ENCODE assay signal across 10 mouse cellular contexts in the genomic region with DNA sequence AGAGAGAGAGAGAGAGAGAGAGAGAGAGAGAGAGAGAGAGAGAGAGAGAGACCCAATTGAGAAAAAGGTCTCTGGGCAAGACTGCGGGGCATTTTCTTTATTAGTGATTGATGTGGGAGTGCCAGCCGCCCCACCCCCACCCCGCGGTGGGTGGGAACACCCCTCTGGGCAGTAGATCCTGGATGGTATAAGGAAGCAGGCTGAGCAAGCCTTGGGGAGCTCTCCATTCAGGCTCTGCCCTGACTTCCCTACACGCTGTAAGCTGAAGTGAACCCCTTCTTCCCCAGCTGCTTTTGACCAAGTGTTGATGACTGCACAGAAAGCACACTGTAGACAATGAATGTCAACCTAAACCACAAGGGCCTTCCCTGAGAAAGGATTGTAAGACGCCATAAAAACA. TPM values are rescaled to one million over a fixed set of nuclear protein-coding genes. Genes with fewer than 3 reads are reported as not detected.
DNase-seq lines count a peak whose midpoint lies in the region; ATAC-seq and TF ChIP-seq lines count a peak whose summit lies in the region.
"Had no signal": no experiment of that assay in that cellular context is flagged by ENCODE, and none has a peak within 500 bp of the region (broad histone marks: within the 10 kb centered on the region; RNA-seq: fewer than 3 reads in every experiment).

No protein-coding gene starts in this region.

- no peaks in the 10 kb centered on the region for H3K36me3 ChIP-seq in forebrain, embryonic 11.5 days (ENCODE audit: control insufficient read depth, insufficient read depth, low read length)
- no peaks in the 10 kb centered on the region for H3K36me3 ChIP-seq in forebrain, embryonic 15.5 days
- H3K36me3 ChIP-seq in hindbrain, embryonic 12.5 days: no peaks in the 10 kb centered on the region
- H3K36me3 ChIP-seq in midbrain, embryonic 15.5 days (replicated peaks): no peaks in the 10 kb centered on the region
- no peaks in the 10 kb centered on the region for H3K36me3 ChIP-seq in thymus, adult 2 months (ENCODE audit: control insufficient read depth, insufficient read depth, low read length)

- TF ChIP-seq CTCF in thymus, adult 2 months (IDR thresholded peaks at IDR 0.05; ENCODE audit: borderline replicate concordance, control insufficient read depth, extremely low read depth, insufficient read depth, low read length, poor library complexity): no peak

- 22% methylated on average over 6 of the region's 6 CpGs for WGBS in forebrain, embryonic 11.5 days
- 24% methylated on average over 6 of the region's 6 CpGs for WGBS in forebrain, embryonic 15.5 days
- 20% methylated on average over 6 of the region's 6 CpGs for WGBS in hindbrain, embryonic 12.5 days
- 20% methylated on average over 6 of the region's 6 CpGs for WGBS in midbrain, embryonic 15.5 days
- WGBS in thymus, adult 2 months: 24% methylated on average over 6 of the region's 6 CpGs

- no peak overlapping the region for H3K4me3 ChIP-seq in forebrain, embryonic 11.5 days (ENCODE audit: low read depth, low read length)
- no peak overlapping the region for H3K4me3 ChIP-seq in forebrain, embryonic 15.5 days
- no peak overlapping the region for H3K4me3 ChIP-seq in hindbrain, embryonic 12.5 days
- H3K4me3 ChIP-seq in midbrain, embryonic 15.5 days: peak overlapping the region; percentile 73; the same call in 1 of the 2 replicates
- H3K4me3 ChIP-seq in thymus, adult 2 months (ENCODE audit: control insufficient read depth, insufficient read depth, low read length): no peak overlapping the region

- TF ChIP-seq POLR2A in thymus, adult 2 months (IDR thresholded peaks at IDR 0.05; ENCODE audit: control insufficient read depth, extremely low read depth, insufficient read depth, low read length, poor library complexity): no peak

- H3K27ac ChIP-seq in forebrain, embryonic 11.5 days (ENCODE audit: low read depth, low read length): no peak overlapping the region
- H3K27ac ChIP-seq in forebrain, embryonic 15.5 days (replicated peaks): no peak overlapping the region
- H3K27ac ChIP-seq in hindbrain, embryonic 12.5 days: no peak overlapping the region
- no peak overlapping the region for H3K27ac ChIP-seq in midbrain, embryonic 15.5 days
- no peak overlapping the region for H3K27ac ChIP-seq in thymus, adult 2 months (ENCODE audit: control insufficient read depth, insufficient read depth, low read length)
- H3K27ac ChIP-seq: liver, embryonic 14.5 days had no signal

- peak; percentile 53 for DNase-seq in forebrain, embryonic 11.5 days (ENCODE audit: low spot score)
- peak; percentile 22 for DNase-seq in CD4-positive helper T cell, adult 2 months (ENCODE audit: low read depth, low spot score)
- no peak for DNase-seq in thymus, adult 2 months
- DNase-seq in layer of hippocampus, postnatal 14 days (ENCODE audit: low spot score in 2 of 2): no peak
- no peak for DNase-seq in urinary bladder, adult 2 months (ENCODE audit: low spot score)

- H3K9me3 ChIP-seq in forebrain, embryonic 11.5 days (ENCODE audit: control insufficient read depth, low read length): no peaks in the 10 kb centered on the region
- H3K9me3 ChIP-seq in forebrain, embryonic 15.5 days: no peaks in the 10 kb centered on the region
- no peaks in the 10 kb centered on the region for H3K9me3 ChIP-seq in hindbrain, embryonic 12.5 days (replicated peaks)
- no peaks in the 10 kb centered on the region for H3K9me3 ChIP-seq in midbrain, embryonic 15.5 days

- H3K4me2 ChIP-seq in forebrain, embryonic 11.5 days (ENCODE audit: low read depth, low read length, severe bottlenecking): no peak overlapping the region
- no peak overlapping the region for H3K4me2 ChIP-seq in forebrain, embryonic 15.5 days (replicated peaks)
- H3K4me2 ChIP-seq in hindbrain, embryonic 12.5 days (replicated peaks): peak overlapping the region; percentile 100
- peak overlapping the region; percentile 90; the same call in 1 of the 2 replicates for H3K4me2 ChIP-seq in midbrain, embryonic 15.5 days

- H3K4me1 ChIP-seq in forebrain, embryonic 11.5 days (replicated peaks; ENCODE audit: control insufficient read depth, insufficient read depth, low read length): 0 out of 2 replicates have a peak, but pooled peaks cover 5% of the 10 kb centered on the region
- peaks cover 21% of the 10 kb centered on the region for H3K4me1 ChIP-seq in forebrain, embryonic 15.5 days
- peaks cover 24% of the 10 kb centered on the region for H3K4me1 ChIP-seq in hindbrain, embryonic 12.5 days
- H3K4me1 ChIP-seq in midbrain, embryonic 15.5 days: peaks cover 18% of the 10 kb centered on the region
- H3K4me1 ChIP-seq in thymus, adult 2 months (replicated peaks; ENCODE audit: control insufficient read depth, insufficient read depth, low read length): peaks cover 17% of the 10 kb centered on the region

- no peak overlapping the region for H3K9ac ChIP-seq in forebrain, embryonic 11.5 days (ENCODE audit: low read length)
- no peak overlapping the region for H3K9ac ChIP-seq in forebrain, embryonic 15.5 days (replicated peaks)
- H3K9ac ChIP-seq in hindbrain, embryonic 12.5 days: no peak overlapping the region
- no peak overlapping the region for H3K9ac ChIP-seq in midbrain, embryonic 15.5 days
- H3K9ac ChIP-seq: liver, embryonic 14.5 days had no signal

- peaks cover 27% of the 10 kb centered on the region for H3K27me3 ChIP-seq in forebrain, embryonic 11.5 days (ENCODE audit: control insufficient read depth, insufficient read depth, low read length)
- H3K27me3 ChIP-seq in forebrain, embryonic 15.5 days: no peaks in the 10 kb centered on the region
- H3K27me3 ChIP-seq in hindbrain, embryonic 12.5 days: peaks cover 30% of the 10 kb centered on the region
- peaks cover 15% of the 10 kb centered on the region; the same call in 1 of the 2 replicates for H3K27me3 ChIP-seq in midbrain, embryonic 15.5 days (replicated peaks)
- peaks cover 16% of the 10 kb centered on the region; the same call in 1 of the 2 replicates for H3K27me3 ChIP-seq in thymus, adult 2 months (ENCODE audit: control insufficient read depth, insufficient read depth, low read length)
- H3K27me3 ChIP-seq: CH12.LX had no signal

- no peak for ATAC-seq in forebrain, embryonic 11.5 days (replicated peaks; ENCODE audit: low FRiP score)
- ATAC-seq in forebrain, embryonic 15.5 days (replicated peaks): no peak
- ATAC-seq in hindbrain, embryonic 12.5 days (ENCODE audit: low FRiP score): no peak
- ATAC-seq in midbrain, embryonic 15.5 days (replicated peaks): no peak

RNA-seq across cellular contexts. Expression of gene Vgll4, which starts 0.6 kb away (rescaled TPM):
- polyA plus RNA-seq in forebrain, embryonic 11.5 days (2014; fragmentation: Nextera tagmentation; extraction: Ambion mirVana): 72.0 and 73.1 TPM in 2 replicates
- polyA plus RNA-seq in forebrain, embryonic 15.5 days (2015; fragmentation: Nextera tagmentation; extraction: Ambion mirVana): 83.1 and 88.6 TPM in 2 replicates
- 94.2 and 94.3 TPM in 2 replicates for polyA plus RNA-seq in hindbrain, embryonic 12.5 days (2016; fragmentation: Nextera tagmentation; extraction: Ambion mirVana)
- polyA plus RNA-seq in midbrain, embryonic 15.5 days (2015; fragmentation: Nextera tagmentation; extraction: Ambion mirVana): 47.3 and 52.4 TPM in 2 replicates
- 107 and 108 TPM in 2 replicates for polyA plus RNA-seq in thymus, adult 2 months (2012; rRNA removed)
- 10 to 100 TPM; 33.3 to 36.2 TPM for total RNA-seq in layer of hippocampus, postnatal 14 days (2021)
- 32.1 and 33.7 TPM in 2 replicates for polyA plus RNA-seq in urinary bladder, adult 2 months (2012; rRNA removed)

Comparison
In these comparisons a context has a peak if more than half of its experiments do, and no peak if none do; other contexts are left out.
1. DNase-seq: peak in forebrain, embryonic 11.5 days (single experiment) and CD4-positive helper T cell, adult 2 months (single experiment); none in thymus, adult 2 months (single experiment), layer of hippocampus, postnatal 14 days (0 of 2) and urinary bladder, adult 2 months (single experiment).
2. H3K4me2 ChIP-seq: peak in hindbrain, embryonic 12.5 days (single experiment) and midbrain, embryonic 15.5 days (single experiment); none in forebrain, embryonic 11.5 days (single experiment) and forebrain, embryonic 15.5 days (single experiment).